Mouse (Mus musculus) heart, adult 2 months (tissue): ENCODE measurements at regions not wholly inside any gene's neighbourhood (a gene's known extent, or its start where the extent isn't known, plus 50 kb on each side); places are given as distances from the start of the nearest gene placed in this dataset.
A peak's percentile ranks its signal among the peaks of the same experiment; 100 is the strongest.

Source experiments
- DNase-seq, 2 experiments: peaks; one replicate each; pipeline ENCODE4 v3.0.0; 2021
- H3K27ac ChIP-seq: fragments of 200-600 bp; 2 replicates; pipeline ENCODE4 v1.8.1; 2022
- H3K27me3 ChIP-seq: fragments of 200-500 bp; 2 replicates; pipeline ENCODE4 v1.6.1; 2012; ENCODE audit warnings: mild to moderate bottlenecking, low read length, inconsistent platforms, mixed read lengths; ENCODE audit not compliant: control insufficient read depth, insufficient read depth
- H3K36me3 ChIP-seq: fragments of 200-500 bp; 2 replicates; pipeline ENCODE4 v1.6.1; 2012; ENCODE audit warnings: low read length, inconsistent platforms; ENCODE audit not compliant: control insufficient read depth, insufficient read depth
- H3K4me1 ChIP-seq: fragments of 200-500 bp; 2 replicates; pipeline ENCODE4 v1.6.1; 2011; ENCODE audit warnings: low read length; ENCODE audit not compliant: control insufficient read depth, insufficient read depth
- H3K4me3 ChIP-seq: fragments of 200-600 bp; 2 replicates; pipeline ENCODE4 v1.8.1; 2022
- H3K79me2 ChIP-seq: fragments of 200-500 bp; replicated peaks from 2 replicates; pipeline ENCODE4 v1.6.1; 2012; ENCODE audit warnings: mild to moderate bottlenecking, inconsistent platforms, low read length, moderate library complexity, mixed read lengths; ENCODE audit not compliant: control insufficient read depth, insufficient read depth
- H3K9ac ChIP-seq: fragments of 200-500 bp; 2 replicates; pipeline ENCODE4 v1.6.1; 2012; ENCODE audit warnings: low read depth, mild to moderate bottlenecking, control low read depth, inconsistent platforms, low read length, mixed read lengths
- CTCF ChIP-seq: fragments of 200-600 bp; IDR thresholded peaks from 2 replicates; pipeline ENCODE4 v1.8.1; 2022; ENCODE audit warnings: antibody characterized with exemption, mild to moderate bottlenecking, moderate library complexity
- EP300 ChIP-seq: fragments of 200-500 bp; IDR thresholded peaks from 2 replicates; pipeline ENCODE4 v1.6.1; 2011; ENCODE audit warnings: low read depth, low read length, control low read depth; ENCODE audit not compliant: insufficient read depth
- POLR2A ChIP-seq: fragments of 200-500 bp; IDR thresholded peaks from 2 replicates; pipeline ENCODE4 v1.6.1; 2011; ENCODE audit warnings: mild to moderate bottlenecking, low read depth, low read length, control low read depth; ENCODE audit not compliant: insufficient read depth
- WGBS: fragments of 180-500 bp; shearing (Covaris S2); methylation state at CpG from one replicate; pipeline ENCODE4 v1.1.7; 2018; 5-methylcytosine and 5-hydroxymethylcytosine counted together
- intact Hi-C: fragments of 180-260 bp; cut with DNase I; formaldehyde crosslinking; loops from one replicate; pipeline ENCODE4 v1.15.1; 2025

DNA sequence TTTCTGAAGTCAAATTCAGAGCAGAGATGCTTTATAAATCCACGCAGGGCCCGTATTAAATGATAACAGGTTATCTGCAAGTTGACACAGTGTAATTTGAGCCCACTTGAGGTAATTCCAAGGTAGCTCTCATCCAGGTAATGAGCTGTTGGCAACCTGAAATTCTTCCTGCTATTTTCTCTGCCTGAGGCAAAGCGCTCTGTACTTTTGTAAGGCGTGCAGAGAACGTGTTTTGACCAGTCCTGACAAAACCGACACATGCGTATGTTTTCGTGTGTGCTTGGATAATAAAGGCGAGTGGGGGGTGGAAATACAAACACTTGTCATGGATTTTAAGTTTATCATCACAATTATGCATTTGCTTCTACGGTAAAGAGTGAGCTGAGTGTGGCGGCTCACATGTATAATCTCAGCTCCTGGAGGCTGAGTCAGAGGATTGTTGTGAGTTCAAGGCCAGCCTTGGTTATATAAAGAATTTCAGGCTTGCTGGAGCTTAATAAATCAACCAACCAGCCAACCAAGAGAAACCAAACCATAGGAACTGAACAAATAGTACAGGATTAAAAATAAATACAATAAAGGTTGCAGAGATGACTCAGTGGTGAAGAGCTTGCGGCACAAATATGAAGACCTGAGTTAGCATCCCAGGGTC is 72.7 kb upstream of the Stt3b start:
- no peaks in the 10 kb centered on the region for H3K79me2 ChIP-seq
- no peak overlapping the region for H3K4me3 ChIP-seq
- intact Hi-C loops = no loop called here
- no peak for TF ChIP-seq EP300
- no peak for TF ChIP-seq POLR2A
- no peak overlapping the region for H3K27ac ChIP-seq
- no peaks in the 10 kb centered on the region for H3K27me3 ChIP-seq
- H3K9ac ChIP-seq = no peak overlapping the region
- 94% methylated on average over 12 of the region's 12 CpGs for WGBS
- H3K4me1 ChIP-seq = peaks cover 2% of the 10 kb centered on the region; the same call in 1 of the 2 replicates
- no peaks in the 10 kb centered on the region for H3K36me3 ChIP-seq
- no peak for DNase-seq

DNA sequence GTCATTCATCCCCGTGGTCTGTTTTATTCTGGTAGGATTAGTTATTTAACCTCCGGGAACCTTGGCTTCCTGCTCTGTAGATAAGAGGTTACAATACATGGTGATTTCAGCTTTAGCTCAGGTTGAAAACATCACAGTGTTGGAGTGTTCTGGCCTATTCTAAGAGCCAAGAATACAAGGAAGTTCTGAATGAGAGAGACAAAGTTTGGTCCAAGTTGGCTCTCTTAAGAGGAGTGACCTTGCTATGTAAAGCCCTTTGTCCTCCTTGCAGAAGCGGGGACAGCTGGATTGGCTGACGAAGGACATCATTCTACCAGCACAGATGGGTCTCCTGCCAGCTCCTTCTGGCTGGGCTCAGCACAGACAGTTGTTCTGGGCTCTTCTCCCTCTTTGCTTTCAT is 73.7 kb upstream of the Stt3b start:
- whole genome bisulfite sequencing = 6% methylated on average over 4 of the region's 4 CpGs
- DNase-seq = peak; percentile 44 to 58
- H3K9ac ChIP-seq = no peak overlapping the region
- no peaks in the 10 kb centered on the region for H3K36me3 ChIP-seq
- peaks cover 2% of the 10 kb centered on the region; the same call in 1 of the 2 replicates for H3K4me1 ChIP-seq
- TF ChIP-seq POLR2A (no peak), CTCF (no peak), EP300 (no peak)
- intact Hi-C loops = no loop called here
- 0 out of 2 replicates have a peak overlapping the region, but pooled peaks have one; percentile 2 for H3K27ac ChIP-seq
- no peaks in the 10 kb centered on the region for H3K79me2 ChIP-seq
- no peaks in the 10 kb centered on the region for H3K27me3 ChIP-seq
- no peak overlapping the region for H3K4me3 ChIP-seq

DNA sequence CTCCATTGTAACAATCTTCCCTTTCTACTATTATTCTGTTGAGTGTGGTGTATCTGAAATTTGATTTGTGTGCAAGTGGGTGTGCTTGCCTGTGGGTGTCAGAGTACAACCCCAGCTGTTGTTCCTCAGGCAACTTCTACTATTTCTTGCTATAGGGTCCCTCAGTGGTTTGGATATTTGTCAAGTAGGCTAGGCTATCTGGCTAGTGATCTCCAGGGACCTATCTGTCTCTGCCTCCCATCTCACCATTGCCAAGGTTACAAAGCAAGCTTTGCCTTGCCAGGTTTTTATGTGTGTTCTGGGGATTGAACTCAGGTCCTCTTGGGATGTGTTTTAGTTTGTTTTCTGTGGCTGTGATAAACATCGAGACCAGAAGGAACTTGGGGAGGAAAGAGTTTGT is 74.1 kb upstream of the Stt3b start:
- H3K9ac ChIP-seq = no peak overlapping the region
- H3K36me3 ChIP-seq = no peaks in the 10 kb centered on the region
- no peak overlapping the region for H3K4me3 ChIP-seq
- H3K79me2 ChIP-seq = no peaks in the 10 kb centered on the region
- H3K4me1 ChIP-seq = peaks cover 2% of the 10 kb centered on the region; the same call in 1 of the 2 replicates
- H3K27ac ChIP-seq = 0 out of 2 replicates have a peak overlapping the region, but pooled peaks have one; percentile 2
- 24% methylated on average over 1 of the region's 1 CpGs for WGBS
- intact Hi-C loops = no loop called here
- H3K27me3 ChIP-seq = no peaks in the 10 kb centered on the region
- DNase-seq = no peak
- no peak for TF ChIP-seq CTCF
- no peak for TF ChIP-seq EP300
- no peak for TF ChIP-seq POLR2A

DNA sequence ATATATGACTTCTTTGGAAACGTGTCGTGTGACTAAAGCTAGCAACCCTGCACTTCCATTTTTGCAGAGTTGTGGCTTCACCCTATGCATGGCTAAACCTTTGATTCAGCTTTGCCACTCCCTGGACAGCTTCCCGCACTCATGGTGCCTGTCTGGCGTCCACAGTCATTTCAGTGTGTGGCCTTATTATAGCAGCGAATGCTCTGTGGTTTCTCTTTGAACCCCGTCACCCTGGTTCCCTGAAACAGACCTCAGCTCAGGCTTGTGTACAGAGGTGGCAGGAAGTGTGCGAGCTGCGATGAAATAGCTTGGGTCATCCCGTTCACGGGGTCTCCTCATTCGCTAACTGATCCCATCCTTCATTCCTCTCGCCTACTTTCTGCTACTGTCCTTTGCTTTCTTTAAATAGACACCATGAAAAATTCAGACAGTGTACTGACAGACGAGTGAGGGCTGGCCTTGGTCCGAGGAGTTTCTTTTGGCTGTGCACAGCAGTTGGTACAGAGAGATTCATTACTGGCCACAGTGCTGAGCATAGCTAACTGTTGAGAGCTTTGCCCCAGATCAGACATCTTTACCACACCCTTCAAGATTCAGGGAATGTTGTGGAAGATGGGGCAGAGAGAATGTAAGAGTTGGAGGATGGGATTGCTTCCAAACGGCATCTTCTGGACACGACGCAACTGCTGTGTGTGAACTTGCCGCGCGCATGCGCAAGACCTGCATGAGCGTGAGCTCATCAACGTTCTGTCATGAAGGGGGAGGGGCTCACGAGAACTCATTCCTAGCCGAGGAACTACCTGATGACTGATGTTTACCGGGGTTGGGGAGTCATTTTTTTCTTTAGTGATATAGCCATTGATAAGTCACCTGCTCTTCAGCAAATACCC is 77.5 kb upstream of the Stt3b start:
- peaks cover 3% of the 10 kb centered on the region; the same call in 1 of the 2 replicates for H3K27me3 ChIP-seq
- H3K9ac ChIP-seq = no peak overlapping the region
- no peak for DNase-seq
- WGBS = 80% methylated on average over 26 of the region's 26 CpGs
- H3K4me1 ChIP-seq = peaks cover 5% of the 10 kb centered on the region
- H3K79me2 ChIP-seq = no peaks in the 10 kb centered on the region
- TF ChIP-seq EP300 (no peak), CTCF (no peak), POLR2A (no peak)
- H3K4me3 ChIP-seq = no peak overlapping the region
- no peaks in the 10 kb centered on the region for H3K36me3 ChIP-seq
- intact Hi-C loops = no loop called here
- no peak overlapping the region for H3K27ac ChIP-seq

DNA sequence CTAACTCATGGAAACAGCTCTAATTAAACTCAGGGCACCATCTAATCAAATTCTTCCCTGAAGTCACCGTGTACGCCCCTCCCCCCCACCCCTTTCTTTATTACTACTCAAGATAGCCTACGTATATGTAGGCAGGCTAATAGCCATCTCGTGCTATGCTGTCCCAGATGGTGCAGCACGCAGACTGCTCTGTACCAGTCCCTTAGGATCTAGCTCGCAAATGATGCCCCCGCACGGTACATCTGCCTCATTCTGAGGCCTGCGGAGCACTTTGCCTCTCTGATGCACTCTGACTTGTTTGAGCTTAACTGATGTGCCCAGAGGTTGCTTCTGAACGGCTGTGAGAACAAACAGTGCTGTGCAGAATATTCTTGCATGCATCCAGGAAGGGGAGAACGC is 78.1 kb upstream of the Stt3b start:
- H3K9ac ChIP-seq = no peak overlapping the region
- H3K36me3 ChIP-seq = no peaks in the 10 kb centered on the region
- no peak overlapping the region for H3K27ac ChIP-seq
- WGBS = 92% methylated on average over 11 of the region's 11 CpGs
- intact Hi-C loops = no loop called here
- H3K4me3 ChIP-seq = no peak overlapping the region
- peaks cover 5% of the 10 kb centered on the region for H3K4me1 ChIP-seq
- peaks cover 3% of the 10 kb centered on the region; the same call in 1 of the 2 replicates for H3K27me3 ChIP-seq
- TF ChIP-seq CTCF (no peak), POLR2A (no peak), EP300 (no peak)
- no peak for DNase-seq
- H3K79me2 ChIP-seq = no peaks in the 10 kb centered on the region

DNA sequence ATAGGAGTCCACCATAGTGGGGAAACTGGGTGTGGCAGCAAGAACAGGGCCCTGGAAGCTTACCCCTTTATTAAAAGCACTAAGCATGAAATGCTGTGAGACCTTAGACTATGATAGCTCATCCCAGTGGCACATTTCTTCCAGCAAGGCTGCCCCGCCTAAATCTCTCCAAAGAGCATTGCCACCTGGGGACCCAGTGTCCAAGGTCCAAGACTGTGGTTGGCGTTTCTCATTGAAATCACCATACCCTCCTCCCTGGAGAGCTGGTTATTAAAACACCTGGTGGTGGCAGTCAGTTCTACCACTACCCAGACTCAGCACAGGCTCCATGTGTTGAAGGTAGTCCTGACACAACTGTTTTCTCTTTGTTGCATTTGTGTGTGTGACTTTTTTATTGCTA is 78.9 kb upstream of the Stt3b start:
- Histone ChIP-seq H3K9ac (no peak overlapping the region), H3K27me3 (peaks cover 3% of the 10 kb centered on the region; the same call in 1 of the 2 replicates), H3K36me3 (no peaks in the 10 kb centered on the region), H3K27ac (no peak overlapping the region), H3K79me2 (no peaks in the 10 kb centered on the region), H3K4me3 (no peak overlapping the region), H3K4me1 (peaks cover 4% of the 10 kb centered on the region)
- intact Hi-C loops = no loop called here
- WGBS = 92% methylated on average over 2 of the region's 2 CpGs
- no peak for DNase-seq
- no peak for TF ChIP-seq CTCF
- no peak for TF ChIP-seq EP300
